Mouse (Mus musculus) cerebellum, adult 9-11 months (tissue): ENCODE measurements around the gene Mlip.

Experiments
- DNase-seq: peaks from one replicate; pipeline ENCODE4 v3.0.0; 2022

Mlip gene

DNA sequence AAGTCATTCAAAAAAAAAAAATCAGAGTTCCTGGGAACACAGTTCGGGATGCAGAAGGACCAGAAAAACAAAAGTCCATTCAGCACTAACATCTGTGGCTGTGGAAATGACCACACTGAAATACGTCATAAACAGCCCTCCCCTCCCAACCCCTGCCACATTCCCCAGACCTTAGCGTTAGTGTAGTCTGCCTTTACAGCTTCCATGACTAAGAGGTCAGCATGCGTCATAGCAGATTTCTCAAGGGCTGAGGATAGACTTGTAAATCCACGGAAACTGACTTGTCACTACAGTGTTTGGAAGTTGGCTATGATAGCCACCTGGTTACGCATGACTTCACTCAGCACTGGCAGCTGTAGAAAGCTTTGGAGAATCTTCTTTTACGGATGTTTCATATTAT lies 8.5 kb downstream of the Mlip start:
- no peak for DNase-seq

DNA sequence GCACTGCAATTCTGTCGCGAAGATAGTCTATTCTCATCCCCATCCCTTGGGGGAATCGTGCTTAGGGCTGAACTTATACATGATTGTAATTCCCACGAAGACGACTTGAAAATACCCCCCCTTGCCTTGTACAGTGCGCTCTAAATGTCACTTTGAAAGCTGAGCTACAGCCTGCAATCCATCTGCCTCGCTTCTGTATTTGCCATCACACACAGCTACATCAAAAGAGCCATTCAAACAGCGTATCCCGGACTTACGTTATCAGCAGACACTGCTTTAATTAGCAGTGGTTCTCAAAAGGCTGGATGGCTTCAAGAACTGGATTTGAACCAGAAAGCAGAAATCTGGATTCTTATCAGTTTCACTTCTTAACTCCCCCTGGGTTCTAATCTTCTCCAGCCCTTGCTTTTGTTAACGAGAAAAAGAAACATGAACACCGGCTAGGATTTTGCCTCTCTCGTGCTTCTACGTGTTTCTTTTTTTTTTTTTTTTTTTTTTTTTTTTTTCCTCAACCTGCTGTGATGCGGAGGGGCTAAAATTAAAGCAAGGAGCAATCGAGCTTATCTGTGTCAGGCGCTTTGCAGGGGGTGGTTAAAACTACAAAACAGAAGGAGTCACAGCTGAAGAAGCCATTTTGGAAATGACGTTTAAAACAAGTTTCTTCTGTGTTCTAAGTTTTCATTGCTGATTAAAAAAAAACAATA lies 12.5 kb downstream of the Mlip start:
- no peak for DNase-seq

DNA sequence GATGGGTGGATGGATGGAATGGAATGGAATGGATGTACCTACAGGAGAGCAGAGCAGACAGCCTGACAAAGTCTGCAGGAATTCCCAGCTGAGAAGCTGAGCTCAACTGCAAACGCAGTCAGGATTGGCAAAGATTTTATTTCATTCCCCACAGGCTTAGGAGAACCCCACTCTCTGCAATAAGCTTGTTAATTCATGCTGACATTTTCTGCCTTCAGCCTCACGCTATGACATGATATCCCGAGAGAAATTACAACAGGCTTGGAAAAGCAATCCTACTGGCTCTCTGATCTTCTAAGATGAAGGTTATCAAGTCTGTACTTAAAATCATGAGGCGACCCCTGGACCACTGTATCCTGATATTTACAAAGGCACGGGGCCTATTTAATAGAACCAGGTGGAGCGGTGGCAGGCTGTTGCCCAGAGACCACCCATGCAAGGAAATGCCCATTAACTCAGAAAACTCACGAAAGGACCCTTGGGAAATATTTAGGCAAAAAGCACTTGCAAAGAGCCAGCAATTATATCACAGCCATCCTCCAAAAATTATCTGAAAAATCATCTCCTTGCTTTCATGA lies 13.1 kb downstream of the Mlip start:
- no peak for DNase-seq

DNA sequence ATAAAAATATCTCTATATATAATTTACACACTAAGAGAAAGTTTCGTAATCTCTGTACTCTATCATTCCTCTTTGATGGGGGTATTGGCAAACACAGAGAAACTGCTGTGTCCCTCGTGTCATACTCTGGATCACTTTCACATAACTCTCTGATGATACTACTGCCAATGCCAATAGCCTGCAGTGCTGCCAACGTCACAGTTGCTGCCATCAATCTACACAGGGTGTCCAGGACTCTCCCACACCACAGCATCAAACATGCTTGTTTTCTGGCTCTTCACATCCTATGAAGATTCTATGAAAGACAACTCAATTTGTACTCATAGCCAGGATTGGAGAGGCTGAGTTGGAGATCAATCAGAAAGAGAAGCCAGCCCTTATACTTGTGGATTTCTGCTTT lies 17.4 kb downstream of the Mlip start:
- no peak for DNase-seq

DNA sequence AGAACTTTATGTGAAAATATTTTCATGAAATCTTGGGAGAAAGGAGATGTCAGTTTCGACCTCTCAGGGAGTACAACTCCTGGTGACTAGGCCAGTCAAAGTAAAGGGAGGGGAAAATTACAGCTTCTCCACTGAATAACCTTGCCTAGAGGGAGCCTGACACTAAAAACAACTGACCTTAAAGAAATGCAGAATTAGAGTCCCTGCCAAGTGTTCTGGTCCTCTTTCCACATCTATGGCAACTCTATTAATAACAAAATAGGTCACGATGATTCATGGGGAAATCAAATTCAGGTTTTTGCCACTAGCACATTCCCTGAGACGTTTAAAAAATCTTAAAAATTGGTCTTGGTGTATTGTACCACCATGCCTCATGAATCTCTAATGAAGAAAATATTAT lies 34.4 kb downstream of the Mlip start:
- DNase-seq = no peak

DNA sequence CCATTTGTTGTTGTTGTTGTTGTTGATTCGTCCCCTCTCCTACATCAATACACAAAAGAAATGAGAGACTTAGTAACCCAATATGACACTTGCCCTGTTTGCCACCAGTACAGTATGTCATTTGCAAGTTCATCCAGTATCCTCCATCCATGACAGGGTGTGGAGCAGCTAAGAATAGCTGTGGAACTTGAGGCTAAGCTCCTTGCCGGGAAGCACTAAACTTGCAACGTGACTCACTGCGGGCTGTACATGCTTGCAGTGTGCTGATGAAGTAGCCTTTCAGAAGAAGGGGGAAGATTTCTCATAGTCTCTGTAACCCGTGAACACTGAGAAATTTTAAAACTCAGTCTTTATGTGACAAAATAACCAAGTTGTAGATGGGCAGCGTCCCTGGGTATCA lies 42.2 kb downstream of the Mlip start:
- DNase-seq = no peak

DNA sequence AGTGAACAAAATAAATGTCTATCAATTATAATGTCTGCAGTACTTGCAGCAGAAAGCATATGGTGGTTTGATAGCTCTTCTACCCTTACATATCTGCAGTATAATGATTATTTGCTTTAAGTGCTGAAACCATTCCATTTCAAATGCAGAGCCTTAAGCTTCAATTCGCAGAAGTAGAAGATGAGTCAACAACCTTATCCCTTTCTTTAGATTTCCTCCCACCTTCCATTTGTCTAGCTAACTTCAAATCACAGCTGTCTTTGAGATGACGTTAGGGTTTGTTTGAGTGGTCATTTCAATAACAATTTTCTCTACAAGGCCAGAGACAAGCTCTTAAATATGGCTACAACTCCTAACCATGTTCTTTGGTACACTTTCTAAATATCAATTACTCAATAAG lies 47.4 kb downstream of the Mlip start:
- DNase-seq = no peak

DNA sequence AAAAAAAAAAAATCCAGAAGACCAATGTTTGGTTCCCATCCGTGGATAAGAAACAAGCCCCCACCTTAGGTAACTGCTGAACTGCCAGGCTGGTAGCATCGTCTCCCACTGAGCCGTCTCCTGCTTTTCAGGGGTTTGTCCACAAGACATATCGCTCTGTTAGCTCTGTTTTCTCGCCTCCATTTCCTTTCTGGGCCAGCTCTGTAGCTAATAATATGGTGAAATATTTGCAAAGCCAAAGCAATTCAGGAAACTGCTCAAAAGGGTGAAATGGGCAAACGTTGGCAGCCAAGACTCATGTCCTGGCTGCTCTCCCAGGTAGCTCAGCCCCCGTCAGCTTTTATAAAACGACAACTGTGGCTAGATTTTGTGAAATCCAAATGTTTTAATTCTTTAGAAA lies 50.4 kb downstream of the Mlip start:
- no peak for DNase-seq

DNA sequence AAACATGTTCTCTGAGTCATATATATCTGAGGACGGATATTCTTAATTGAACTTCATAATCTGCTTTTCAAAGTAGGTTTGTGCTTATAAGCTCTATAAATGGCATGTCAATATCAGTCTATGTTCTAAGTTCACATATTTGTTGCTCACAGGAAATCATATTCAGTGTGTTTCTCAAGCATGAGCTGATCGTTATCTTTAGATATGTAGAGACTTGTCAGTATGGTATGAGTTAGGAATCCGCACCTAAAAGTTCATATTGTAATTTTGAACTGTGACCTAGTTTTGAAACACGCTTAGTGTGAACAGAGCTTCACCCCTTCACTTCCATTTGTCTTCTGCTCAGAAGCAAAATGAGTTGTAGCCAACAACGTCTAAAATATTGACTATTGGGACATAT lies 64.8 kb downstream of the Mlip start:
- DNase-seq = no peak

DNA sequence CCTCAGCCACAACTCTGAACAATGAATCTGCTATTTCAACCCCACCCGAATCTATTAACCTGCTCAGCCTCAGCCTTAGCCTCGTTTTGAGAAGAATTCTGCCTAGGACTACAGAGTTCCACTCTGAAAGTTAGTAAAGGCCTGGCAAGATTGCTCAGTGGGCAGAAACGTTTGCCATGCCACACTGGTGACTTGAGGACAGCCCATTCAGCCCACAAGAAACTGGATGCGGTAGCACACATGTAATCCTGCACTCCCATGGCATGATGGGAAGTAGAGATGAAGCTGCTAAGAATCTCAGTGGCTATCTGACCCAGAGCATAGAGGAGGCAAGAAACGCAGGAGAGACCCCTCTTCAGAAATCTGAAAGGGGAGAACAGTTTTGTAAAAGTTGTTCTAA lies 73.4 kb downstream of the Mlip start:
- DNase-seq = no peak

DNA sequence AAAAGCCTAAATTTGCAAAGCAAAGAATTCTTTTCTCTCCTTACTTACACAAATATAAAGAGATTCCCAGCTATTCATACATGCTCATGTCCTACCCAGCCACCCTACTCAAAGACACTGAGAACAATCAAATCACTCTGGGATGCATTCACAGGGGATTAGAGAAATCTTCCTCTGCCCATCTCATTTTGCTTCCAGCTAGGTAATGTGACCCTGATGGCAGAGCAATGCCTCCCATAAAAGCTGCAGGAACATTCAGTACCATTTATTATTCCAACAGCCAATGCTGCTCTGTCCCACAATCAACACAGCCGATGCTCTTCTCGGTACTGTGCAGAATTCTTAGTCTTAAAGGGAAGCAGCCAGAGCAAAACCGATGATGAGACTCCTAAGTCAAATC lies 74.7 kb downstream of the Mlip start:
- DNase-seq = no peak

DNA sequence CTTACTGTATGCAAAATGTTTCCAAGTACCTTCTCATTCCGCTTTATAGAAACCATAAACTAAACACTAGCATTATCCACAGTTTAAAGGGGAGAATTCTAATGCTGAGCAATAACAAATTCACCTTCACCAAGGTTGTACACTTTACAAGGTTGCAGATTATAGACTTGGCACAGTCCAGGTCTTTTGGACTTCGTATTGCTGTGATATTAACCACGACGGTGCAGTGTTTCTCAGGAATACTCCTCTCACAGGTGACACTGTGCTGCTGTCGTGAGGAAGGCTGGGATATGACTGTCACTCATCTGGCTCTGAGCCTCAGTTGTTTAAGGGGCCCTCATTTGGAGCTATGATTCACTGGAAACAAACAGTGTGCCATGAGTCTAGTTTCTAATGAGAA lies 75.5 kb downstream of the Mlip start:
- no peak for DNase-seq

DNA sequence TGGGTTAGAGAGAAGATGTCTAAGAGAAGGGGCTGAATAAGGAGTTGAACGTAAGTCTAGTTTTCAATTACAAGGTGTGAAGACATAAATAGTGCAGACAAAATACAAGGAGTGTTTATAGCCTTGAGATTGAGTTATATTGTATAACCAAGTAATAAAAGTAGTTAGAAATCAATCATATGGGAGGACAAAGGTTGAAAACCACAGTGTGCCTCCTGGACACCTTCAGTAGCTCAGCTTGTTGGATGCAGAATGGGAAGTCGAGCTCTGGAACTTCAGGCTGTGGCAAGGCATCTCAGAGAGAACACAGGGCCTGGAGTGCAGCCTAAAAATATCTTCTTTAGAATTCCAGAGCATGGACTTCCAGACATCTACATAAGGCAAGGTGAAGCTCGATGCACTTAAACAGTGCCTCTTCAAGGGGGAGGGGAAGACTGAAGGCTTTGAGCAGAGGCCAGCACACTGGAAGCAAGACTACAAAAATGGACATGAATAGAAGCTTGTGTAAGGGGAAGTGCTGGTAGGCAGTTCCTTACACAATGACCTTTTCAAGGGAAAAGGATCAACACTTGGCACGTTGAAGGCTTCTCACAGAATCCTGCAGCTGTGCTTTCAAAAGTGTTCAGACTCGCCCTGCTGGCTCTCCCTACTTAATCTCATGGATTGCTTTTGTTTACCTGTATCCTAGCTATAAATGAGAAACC lies 76.2 kb downstream of the Mlip start:
- no peak for DNase-seq

DNA sequence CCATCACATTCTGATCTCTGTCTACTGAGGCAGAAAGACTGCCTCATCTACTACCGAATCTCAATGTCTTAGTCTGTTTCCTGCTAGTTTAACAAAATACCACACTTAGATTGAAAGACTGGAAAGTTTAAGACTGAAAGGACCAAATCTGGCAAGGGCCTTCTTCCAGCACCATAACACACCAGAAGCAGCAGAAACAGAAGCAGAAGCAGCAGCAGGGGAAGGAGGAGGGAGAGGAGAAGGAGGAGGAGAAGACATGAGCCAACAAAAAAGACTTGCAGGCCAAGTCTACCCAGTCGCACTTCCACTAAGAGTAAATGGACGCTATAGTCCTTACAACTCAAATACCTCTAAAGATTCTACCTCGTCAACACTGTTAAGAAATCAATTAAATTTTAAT lies 80.0 kb downstream of the Mlip start:
- no peak for DNase-seq

DNA sequence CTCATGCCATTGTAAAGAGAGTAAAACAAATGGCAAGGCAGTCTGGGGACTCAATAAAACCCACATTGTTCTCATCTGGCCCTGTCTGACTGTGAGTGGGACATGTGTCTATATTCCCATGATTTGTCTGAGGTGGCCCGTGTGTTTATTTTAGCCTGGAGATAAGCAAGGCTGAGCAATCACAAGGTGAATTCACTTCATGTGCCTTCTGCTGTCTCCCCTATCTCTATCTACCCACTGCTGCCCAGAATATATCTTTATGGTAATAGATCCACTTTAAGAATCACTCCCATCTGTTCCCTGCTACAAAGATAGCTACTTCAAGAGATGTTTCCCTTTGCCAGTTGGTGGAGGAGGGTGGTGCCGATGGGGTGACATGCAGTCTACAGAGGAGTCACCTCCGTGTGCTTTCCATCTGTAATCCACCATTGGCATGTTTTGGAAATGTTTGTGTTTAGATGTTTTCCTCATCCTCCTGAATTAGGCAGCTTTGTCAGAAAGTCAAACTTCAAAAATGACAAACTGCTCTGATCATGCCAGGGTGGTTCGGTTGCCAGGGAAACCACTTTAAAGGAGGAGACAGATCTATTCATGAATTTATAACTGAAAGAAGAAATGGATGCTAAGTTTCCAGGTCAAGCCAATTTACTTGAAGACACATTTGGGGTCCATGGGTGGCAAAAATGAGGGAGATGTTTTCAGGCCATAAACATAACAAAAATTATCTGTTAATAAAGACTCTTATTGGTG lies 87.3 kb downstream of the Mlip start:
- no peak for DNase-seq

DNA sequence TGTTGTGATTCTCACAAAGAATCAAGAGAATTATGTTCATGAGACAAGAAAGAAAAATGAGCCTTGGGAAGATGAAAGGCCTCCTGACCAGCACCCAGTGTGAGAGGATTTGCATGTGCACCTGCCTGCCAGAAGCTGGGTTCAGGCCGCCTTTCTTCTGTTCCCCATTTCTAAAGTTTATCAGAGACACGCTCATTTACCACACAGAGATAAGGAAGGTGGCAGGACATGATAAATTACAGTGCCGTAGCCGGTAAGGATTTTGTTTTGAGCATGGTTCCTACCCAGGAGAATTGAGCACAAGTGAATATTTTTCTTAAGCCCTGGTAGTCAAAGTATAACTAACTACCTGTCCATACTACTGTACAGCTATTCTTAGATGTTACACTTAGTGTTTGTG lies 93.7 kb downstream of the Mlip start:
- DNase-seq = no peak

DNA sequence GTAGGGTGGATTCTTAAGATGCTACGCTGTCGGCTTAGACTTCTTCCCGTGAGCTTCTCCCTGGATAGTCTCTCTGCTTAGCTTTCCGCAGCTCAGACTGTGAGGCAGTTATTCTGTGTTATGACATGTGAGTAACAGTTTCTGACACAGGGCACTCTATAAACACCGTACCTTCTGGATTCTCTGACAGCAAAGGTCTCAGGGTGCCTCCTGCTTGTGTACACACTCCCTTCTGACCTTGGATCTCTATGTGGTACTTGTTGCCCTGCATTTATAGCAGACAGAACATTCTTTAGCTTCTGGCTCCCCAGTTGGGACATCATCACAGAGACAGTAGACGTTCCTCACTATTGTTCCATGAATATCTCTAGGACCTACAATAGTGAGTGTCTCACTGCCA lies 94.5 kb downstream of the Mlip start:
- no peak for DNase-seq

DNA sequence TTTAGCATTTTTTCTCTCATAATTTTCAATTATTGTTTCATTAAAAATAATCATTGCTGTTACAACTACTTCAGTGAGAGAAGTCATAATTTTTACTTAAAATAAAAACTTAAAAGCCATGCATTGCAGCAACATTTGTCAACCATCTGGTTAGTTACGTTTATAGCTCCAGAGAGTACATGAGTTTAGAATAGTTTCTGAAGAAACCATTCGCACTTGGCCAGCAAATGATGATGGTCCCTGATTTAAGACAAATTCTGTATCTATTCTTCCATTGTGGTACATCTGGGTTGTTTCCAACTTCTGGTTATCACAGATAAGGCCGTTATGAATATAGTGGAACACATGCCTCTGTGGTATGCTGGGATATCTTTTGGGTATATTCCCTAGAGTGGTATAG lies 98.3 kb downstream of the Mlip start:
- DNase-seq = no peak

DNA sequence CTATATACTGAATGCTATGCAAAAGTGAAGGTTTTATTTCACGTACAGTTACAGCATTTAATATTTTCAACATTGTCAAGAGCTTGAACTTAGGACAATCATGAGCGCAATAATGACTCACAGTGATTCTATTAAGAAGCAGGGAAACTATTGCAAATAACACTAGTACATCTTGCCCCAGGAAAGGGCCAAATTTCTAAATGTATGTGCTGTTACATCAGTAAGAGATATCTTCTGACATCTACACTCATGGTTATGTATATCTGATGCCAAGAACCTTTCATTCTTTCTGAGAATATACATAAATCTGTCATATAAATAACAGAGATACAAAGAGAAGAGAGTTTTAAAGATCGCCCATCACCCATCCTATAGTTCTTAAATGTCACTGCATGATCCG lies 100.0 kb downstream of the Mlip start:
- no peak for DNase-seq

DNA sequence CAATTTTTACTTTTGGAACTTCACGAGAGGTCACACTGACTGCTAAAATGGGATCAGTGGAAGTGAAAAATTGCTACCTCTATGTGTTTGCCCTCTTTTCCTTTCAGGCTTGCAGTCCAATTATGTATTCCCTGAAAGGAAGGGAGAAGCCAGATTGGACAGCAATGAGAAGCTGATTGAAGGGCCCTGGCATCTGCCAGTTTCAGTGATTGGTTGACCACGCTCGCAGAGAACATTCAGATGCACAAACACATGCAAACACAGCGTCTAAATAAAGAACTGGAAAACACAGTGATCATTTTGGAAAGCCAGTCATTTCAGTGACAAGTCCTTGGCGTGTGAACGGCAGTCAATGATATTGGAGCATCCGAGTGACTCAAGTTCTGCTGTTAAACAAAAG lies 100.6 kb downstream of the Mlip start:
- no peak for DNase-seq

DNA sequence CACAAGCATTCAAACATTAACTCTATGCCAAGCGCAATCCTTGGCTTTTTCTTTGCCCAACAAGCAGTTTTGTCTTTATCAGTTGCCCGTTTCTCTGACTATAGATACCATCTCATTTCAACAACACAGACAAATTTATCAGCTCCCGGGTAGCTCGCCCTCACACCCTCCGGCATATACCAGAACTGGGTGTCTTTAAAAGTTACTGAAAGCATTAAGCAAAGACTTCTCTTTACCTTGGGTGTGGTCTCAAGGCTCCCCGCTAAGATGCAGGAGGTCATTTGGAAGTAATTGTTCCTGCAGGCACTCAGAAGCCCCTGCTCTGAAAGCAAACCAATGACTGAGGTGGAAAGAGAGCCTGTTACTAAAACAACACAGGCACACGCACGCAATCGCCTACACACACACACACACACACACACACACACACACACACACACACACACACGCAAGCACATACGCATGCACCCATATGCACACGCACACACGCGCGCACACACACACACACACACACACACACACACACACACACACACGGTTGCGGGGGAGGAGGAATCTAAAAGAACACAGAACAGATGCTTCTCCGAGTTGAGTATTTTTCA lies 101.2 kb downstream of the Mlip start:
- no peak for DNase-seq

DNA sequence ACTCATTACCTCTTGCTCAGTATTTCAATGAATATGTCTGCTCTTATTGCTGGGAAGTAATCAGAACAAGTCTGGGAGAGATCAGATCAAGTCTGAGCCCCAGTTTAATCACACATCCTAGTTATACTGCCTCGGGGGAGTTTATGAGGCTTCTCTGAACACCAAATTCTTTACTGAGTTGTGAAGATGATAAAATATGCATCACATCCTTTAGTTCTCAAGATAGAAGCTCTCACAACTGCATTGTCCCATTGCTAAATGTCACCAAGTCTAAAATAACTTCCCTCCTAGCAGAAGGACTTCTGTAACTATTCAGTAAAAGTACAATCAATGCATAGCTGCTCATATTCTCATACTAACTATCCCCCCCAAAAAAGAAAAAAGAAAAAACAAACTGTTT lies 154.5 kb downstream of the Mlip start:
- DNase-seq = no peak

DNA sequence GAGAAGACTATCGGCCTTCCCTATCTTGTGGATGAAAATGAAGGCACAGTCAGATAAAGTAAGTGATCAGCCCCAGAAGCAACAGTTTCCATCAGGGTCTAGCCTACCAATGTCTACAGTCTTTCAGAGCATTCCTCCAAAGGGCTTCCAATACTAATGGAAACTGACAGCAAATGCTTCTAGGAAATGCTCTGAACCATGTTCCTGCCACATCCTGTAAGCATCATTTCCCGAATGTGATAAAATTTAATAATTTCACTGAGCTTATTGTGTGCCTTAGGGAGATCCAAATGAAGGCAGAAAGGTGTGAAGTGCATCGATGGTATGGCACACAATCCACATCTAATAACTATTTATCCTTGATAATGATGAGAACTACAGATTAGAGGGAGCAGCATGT lies 173.3 kb downstream of the Mlip start:
- no peak for DNase-seq

DNA sequence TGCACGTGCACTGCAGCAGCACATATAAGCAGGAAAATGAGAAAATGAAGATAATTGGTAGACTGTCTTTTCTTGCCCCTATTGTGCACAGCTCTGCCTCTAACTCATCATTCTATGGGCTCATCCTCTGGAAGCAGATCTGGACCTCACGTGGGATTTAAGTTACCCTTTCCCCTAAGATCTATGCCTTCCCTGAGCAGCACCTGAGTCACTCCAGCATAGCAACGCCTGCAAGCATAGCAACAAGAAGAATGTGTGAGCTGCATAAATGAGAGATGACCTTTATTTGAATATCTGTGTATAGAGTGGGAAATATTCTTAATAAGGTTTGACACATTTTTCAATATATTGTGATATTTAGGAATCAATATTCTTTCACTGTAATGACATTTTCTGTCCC lies 176.9 kb downstream of the Mlip start:
- no peak for DNase-seq
